Mouse (Mus musculus) CH12.LX (cell line): ENCODE results near the gene Klf7. TPM values are rescaled to one million over a fixed set of nuclear protein-coding genes. Genes with fewer than 3 reads are reported as not detected.
A peak's percentile ranks its signal among the peaks of the same experiment; 100 is the strongest.
"Not testable (repeated sequence)": the region's sequence is repeated elsewhere in the genome, so short reads cannot be mapped to it uniquely, and the experiment has no call there.

Source experiments
- DNase-seq: peaks from one replicate; pipeline ENCODE4 v3.0.0-alpha.2; 2013; ENCODE audit errors: extremely low read depth
- H3K27ac ChIP-seq: 2 replicates; pipeline ENCODE4 v1.5.1; 2012; ENCODE audit warnings: low read depth, mild to moderate bottlenecking, control low read depth, moderate library complexity; ENCODE audit not compliant: insufficient read depth
- H3K27me3 ChIP-seq: replicated peaks from 2 replicates; pipeline ENCODE3; 2012; ENCODE audit warnings: inconsistent platforms
- H3K36me3 ChIP-seq, 2 experiments: replicated peaks in 1 of 2; 2 replicates each; pipeline versions ENCODE3 to v1.6.1; 2012; ENCODE audit warnings: inconsistent platforms in 1 of 2, low read length in 1 of 2, mild to moderate bottlenecking in 1 of 2, mixed read lengths in 1 of 2, moderate library complexity in 1 of 2; ENCODE audit not compliant: control insufficient read depth in 1 of 2, insufficient read depth in 1 of 2
- H3K4me1 ChIP-seq, 2 experiments: 2 replicates each; pipeline ENCODE4 v1.6.1; 2012; ENCODE audit warnings: inconsistent platforms in 1 of 2, moderate library complexity in 1 of 2; ENCODE audit not compliant: insufficient read depth in 2 of 2, control insufficient read depth in 1 of 2
- H3K4me2 ChIP-seq: 2 replicates; pipeline ENCODE4 v1.6.1; 2012; ENCODE audit warnings: low read depth, mild to moderate bottlenecking, control low read depth; ENCODE audit not compliant: poor library complexity, insufficient read depth, severe bottlenecking
- H3K4me3 ChIP-seq, 3 experiments: fragments of 150-350 bp in 1 of 3; sonication (generic) in 1 of 3; replicated peaks in 1 of 3; 2 replicates each; pipeline versions ENCODE3 to v1.5.1; 2011 to 2012; ENCODE audit warnings: low read depth in 2 of 3, low read length in 2 of 3, mild to moderate bottlenecking in 2 of 3, moderate library complexity in 2 of 3, control low read depth in 1 of 3, improper control_type of control experiment in 1 of 3, inconsistent platforms in 1 of 3, mixed read lengths in 1 of 3; ENCODE audit not compliant: poor library complexity in 1 of 3
- H3K79me2 ChIP-seq: replicated peaks from 2 replicates; pipeline ENCODE4 v1.6.1; 2012; ENCODE audit warnings: mild to moderate bottlenecking, moderate library complexity; ENCODE audit not compliant: control insufficient read depth, poor library complexity, insufficient read depth, severe bottlenecking; ENCODE audit errors: extremely low read depth
- H3K9ac ChIP-seq: 2 replicates; pipeline ENCODE4 v1.6.1; 2012; ENCODE audit warnings: low read depth, mild to moderate bottlenecking, control low read depth, moderate library complexity; ENCODE audit not compliant: insufficient read depth
- H3K9me3 ChIP-seq: replicated peaks from 2 replicates; pipeline ENCODE3; 2012; ENCODE audit warnings: low read length, inconsistent platforms, mixed read lengths
- CHD1 ChIP-seq: IDR thresholded peaks from 2 replicates; pipeline ENCODE4 v1.6.1; 2012; ENCODE audit warnings: low read depth, low read length, improper control_type of control experiment, inconsistent platforms
- EP300 ChIP-seq: IDR thresholded peaks from 2 replicates; pipeline ENCODE4 v1.6.1; 2011; ENCODE audit warnings: low read length, improper control_type of control experiment
- IRF4 ChIP-seq: IDR thresholded peaks from 2 replicates; pipeline ENCODE4 v1.6.1; 2014; ENCODE audit warnings: low read depth, mild to moderate bottlenecking, inconsistent platforms, low read length, improper control_type of control experiment
- KAT2A ChIP-seq: IDR thresholded peaks from 2 replicates; pipeline ENCODE4 v1.6.1; 2012; ENCODE audit warnings: low read length, improper control_type of control experiment, inconsistent platforms; ENCODE audit not compliant: insufficient replicate concordance
- NRF1 ChIP-seq: IDR thresholded peaks from 2 replicates; pipeline ENCODE4 v1.6.1; 2014; ENCODE audit warnings: low read depth, mild to moderate bottlenecking, inconsistent platforms, low read length, improper control_type of control experiment, moderate library complexity
- RCOR1 ChIP-seq: conservative IDR thresholded peaks from 2 replicates; pipeline ENCODE4 v1.6.1; 2012; ENCODE audit warnings: low read depth, mild to moderate bottlenecking, inconsistent platforms, low read length, improper control_type of control experiment
- SIN3A ChIP-seq: IDR thresholded peaks from 2 replicates; pipeline ENCODE4 v1.6.1; 2012; ENCODE audit warnings: low read length, improper control_type of control experiment, inconsistent platforms
- SMC3 ChIP-seq: IDR thresholded peaks from 2 replicates; pipeline ENCODE4 v1.6.1; 2011; ENCODE audit warnings: low read depth, low read length, improper control_type of control experiment
- TBP ChIP-seq: conservative IDR thresholded peaks from 2 replicates; pipeline ENCODE4 v1.6.1; 2011; ENCODE audit warnings: low read depth, low read length, improper control_type of control experiment
- USF2 ChIP-seq: conservative IDR thresholded peaks from 2 replicates; pipeline ENCODE4 v1.6.1; 2011; ENCODE audit warnings: low read depth, low read length, improper control_type of control experiment
- ZC3H11A ChIP-seq: IDR thresholded peaks from 2 replicates; pipeline ENCODE4 v1.6.1; 2012; ENCODE audit warnings: low read depth, mild to moderate bottlenecking, inconsistent platforms, low read length, improper control_type of control experiment
- ZNF384 ChIP-seq: IDR thresholded peaks from 2 replicates; pipeline ENCODE4 v1.6.1; 2012; ENCODE audit warnings: low read depth, low read length, improper control_type of control experiment, inconsistent platforms
- dilution Hi-C: fragments of 300-500 bp; cut with MboI; formaldehyde crosslinking; loops from 2 replicates; pipeline ENCODE4 v1.14.3; 2020; ENCODE audit warnings: low sequenced_read_pairs; ENCODE audit not compliant: extremely low pct_unique_long_range_greater_than_20kb, extremely low pct_ligation_motif_present
- in situ Hi-C: fragments of 300-500 bp; cut with MboI; formaldehyde crosslinking; loops from 3 replicates; pipeline ENCODE4 v1.14.3; 2019; ENCODE audit warnings: low sequenced_read_pairs, low pct_ligation_motif_present, low pct_unique_long_range_greater_than_20kb, mixed read lengths
- polyA plus RNA-seq: library from polyadenylated mRNA; unstranded; fragments of >175 nt; gene quantifications from 2 replicates; pipeline ENCODE4 v1.2.1, GENCODE M21; 2012; ENCODE audit warnings: low read depth; ENCODE audit not compliant: insufficient read length
- total RNA-seq, 2 experiments: library from RNA; depleted of rRNA; stranded (reverse); fragments of 300-350 nt in 1 of 2; fragments of >200 nt in 1 of 2; gene quantifications; 2 replicates each; pipeline ENCODE4 v1.2.3; 2012 to 2014

Klf7 gene
- total and polyA plus RNA-seq, 3 experiments = 4.3 to 6.5 (median 6.2) TPM

DNA sequence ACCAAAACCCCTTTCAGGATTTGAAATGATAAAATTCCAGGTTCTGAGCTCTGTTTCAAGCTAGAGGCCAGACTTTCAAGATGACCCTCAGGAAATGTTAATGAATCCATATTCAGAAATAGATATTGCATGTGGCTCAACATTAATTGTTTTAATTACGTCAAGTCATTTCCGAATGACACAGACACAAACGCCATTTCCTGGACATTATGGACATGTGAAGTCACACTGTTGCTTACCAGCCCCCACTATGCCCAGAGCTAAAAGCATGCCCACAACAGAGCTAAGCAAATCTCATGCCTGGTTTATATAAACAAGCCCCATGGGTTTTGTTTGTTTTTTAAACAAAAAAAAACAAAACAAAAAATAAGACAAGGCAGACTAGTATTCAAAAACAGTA is 7.5 kb downstream of the Klf7 start:
- no peaks in the 10 kb centered on the region for H3K9me3 ChIP-seq
- dilution Hi-C loops (no loop called here), in situ Hi-C loops (loop anchor here (25.0 kb wide), 1 partner anchor 323 kb away; no protein-coding TSS in a partner anchor)
- DNase-seq = no peak
- no peaks in the 10 kb centered on the region for H3K27me3 ChIP-seq
- no peak overlapping the region for H3K4me2 ChIP-seq
- no peak overlapping the region for H3K27ac ChIP-seq
- H3K4me1 ChIP-seq = peaks cover 4 to 19% of the 10 kb centered on the region in 2 experiments
- H3K4me3 ChIP-seq = no peak overlapping the region
- TF ChIP-seq CHD1 = no peak
- no peak for TF ChIP-seq KAT2A
- TF ChIP-seq EP300 = no peak
- no peak for TF ChIP-seq NRF1
- peaks cover 0 to 10% of the 10 kb centered on the region in 2 experiments for H3K36me3 ChIP-seq
- no peaks in the 10 kb centered on the region; the same call in 1 of the 2 replicates for H3K79me2 ChIP-seq
- H3K9ac ChIP-seq = no peak overlapping the region

DNA sequence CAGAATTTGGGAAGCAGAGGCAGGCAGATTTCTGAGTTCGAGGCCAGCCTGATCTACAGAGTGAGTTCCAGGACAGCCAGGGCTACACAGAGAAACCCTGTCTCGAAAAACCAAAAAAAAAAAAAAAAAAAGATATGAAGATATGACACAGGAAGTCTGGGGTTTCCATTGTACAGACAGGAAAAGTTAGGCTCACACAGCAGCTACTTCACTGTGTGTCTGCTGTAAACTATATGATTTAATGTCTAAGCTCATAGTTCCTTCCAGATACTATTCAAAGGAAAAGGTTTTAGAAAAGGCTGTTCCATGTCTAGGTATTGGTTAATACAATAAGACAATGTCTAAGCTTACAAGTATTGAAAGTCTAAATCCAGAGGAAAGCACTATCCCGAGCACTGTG is 13.4 kb downstream of the Klf7 start:
- H3K27ac ChIP-seq, H3K9me3 ChIP-seq, H3K9ac ChIP-seq, H3K4me3 ChIP-seq, H3K4me1 ChIP-seq, dilution Hi-C loops, H3K27me3 ChIP-seq, DNase-seq, H3K79me2 ChIP-seq, H3K4me2 ChIP-seq: not testable (repeated sequence)
- in situ Hi-C loops = loop anchor here (25.0 kb wide), 1 partner anchor 329 kb away; no protein-coding TSS in a partner anchor
- peaks cover 5 to 26% of the 10 kb centered on the region in 2 experiments for H3K36me3 ChIP-seq
- peak; percentile 25; the same call in 1 of the 2 replicates for TF ChIP-seq ZNF384

DNA sequence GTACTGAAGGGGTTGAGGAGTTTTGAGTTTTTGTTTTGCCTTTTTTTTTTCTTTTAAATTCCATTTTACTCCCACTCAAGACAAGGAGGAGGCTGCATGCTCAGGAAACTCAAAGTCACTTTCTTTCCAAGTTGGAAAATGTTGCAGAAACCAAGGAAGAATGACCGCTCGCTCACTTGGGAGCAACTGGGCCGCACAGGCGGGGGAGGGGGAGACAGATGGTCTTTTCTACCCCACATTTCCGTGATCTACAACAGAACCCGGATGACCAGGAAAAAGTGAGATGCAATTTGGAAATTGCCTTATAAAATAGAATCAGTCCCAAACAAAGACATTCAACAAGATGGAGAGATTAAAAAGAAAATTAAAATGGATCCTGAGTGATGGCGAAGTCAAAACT is 14.6 kb downstream of the Klf7 start:
- in situ Hi-C loops (loop anchor here (25.0 kb wide), 1 partner anchor 330 kb away; no protein-coding TSS in a partner anchor), dilution Hi-C loops (no loop called here)
- TF ChIP-seq SIN3A (no peak), RCOR1 (no peak), ZC3H11A (no peak), USF2 (no peak), IRF4 (no peak), TBP (no peak), SMC3 (no peak)
- DNase-seq = no peak
- Histone ChIP-seq H3K4me2 (no peak overlapping the region), H3K36me3 (peaks cover 5 to 32% of the 10 kb centered on the region in 2 experiments), H3K9ac (no peak overlapping the region), H3K4me3 (no peak overlapping the region), H3K27me3 (no peaks in the 10 kb centered on the region), H3K79me2 (no peaks in the 10 kb centered on the region), H3K27ac (no peak overlapping the region), H3K9me3 (no peaks in the 10 kb centered on the region), H3K4me1 (peaks cover 2 to 6% of the 10 kb centered on the region in 2 experiments; a peak in 2 of 4 replicates)
